Mouse (Mus musculus): ENCODE data around the gene 1700016K19Rik. TPM values are rescaled to one million over a fixed set of nuclear protein-coding genes. Genes with fewer than 3 reads are reported as not detected.

The 1700016K19Rik gene
- polyA plus RNA-seq, 1 experiment from 2014 or later: 0.70 TPM

GRCm38 (mm10) chr11:75965674-75966400, 33.9 kb upstream of the 1700016K19Rik start:
- Histone ChIP-seq H3K4me3 (ENCODE audit: low read length) (peak overlapping the region; percentile 66), H3K4me2 (replicated peaks; ENCODE audit: low read depth, low read length) (peak overlapping the region; percentile 92), H3K4me1 (ENCODE audit: insufficient read depth, low read length) (peaks cover 24% of the 10 kb centered on the region), H3K9me3 (ENCODE audit: low read length) (no peaks in the 10 kb centered on the region), H3K36me3 (ENCODE audit: insufficient read depth, low read length) (no peaks in the 10 kb centered on the region), H3K27me3 (ENCODE audit: insufficient read depth, low read length) (peaks cover 5% of the 10 kb centered on the region; the same call in 1 of the 2 replicates), H3K9ac (replicated peaks; ENCODE audit: low read length) (peak overlapping the region; percentile 76), H3K27ac (ENCODE audit: low read length) (peak overlapping the region; percentile 40; the same call in 1 of the 2 replicates)
- 10% methylated on average over 28 of the region's 28 CpGs for WGBS
- ATAC-seq (ENCODE audit: low FRiP score, low TSS enrichment): 0 out of 2 replicates have a peak, but pooled peaks have one; percentile 36

- Histone ChIP-seq H3K27me3 (ENCODE audit: insufficient read depth, low read length) (peaks cover 5% of the 10 kb centered on the region; the same call in 1 of the 2 replicates), H3K4me3 (ENCODE audit: low read length) (peak overlapping the region; percentile 66), H3K4me2 (replicated peaks; ENCODE audit: low read depth, low read length) (peak overlapping the region; percentile 92), H3K9ac (replicated peaks; ENCODE audit: low read length) (peak overlapping the region; percentile 76), H3K4me1 (ENCODE audit: insufficient read depth, low read length) (peaks cover 24% of the 10 kb centered on the region), H3K9me3 (ENCODE audit: low read length) (no peaks in the 10 kb centered on the region), H3K27ac (ENCODE audit: low read length) (peak overlapping the region; percentile 69), H3K36me3 (ENCODE audit: insufficient read depth, low read length) (no peaks in the 10 kb centered on the region)
- ATAC-seq (ENCODE audit: low FRiP score, low TSS enrichment): peak; percentile 89
- WGBS: 0% methylated on average over 84 of the region's 90 CpGs
Measured at GRCm38 (mm10) chr11:75966401-75967372, 33.0 kb upstream of the 1700016K19Rik start.

GRCm38 (mm10) chr11:75968761-75969160, 31.0 kb upstream of the 1700016K19Rik start:
- ATAC-seq (ENCODE audit: low FRiP score, low TSS enrichment): no peak
- WGBS: 95% methylated on average over 6 of the region's 6 CpGs
- H3K4me3 ChIP-seq (ENCODE audit: low read length): no peak overlapping the region

DNA sequence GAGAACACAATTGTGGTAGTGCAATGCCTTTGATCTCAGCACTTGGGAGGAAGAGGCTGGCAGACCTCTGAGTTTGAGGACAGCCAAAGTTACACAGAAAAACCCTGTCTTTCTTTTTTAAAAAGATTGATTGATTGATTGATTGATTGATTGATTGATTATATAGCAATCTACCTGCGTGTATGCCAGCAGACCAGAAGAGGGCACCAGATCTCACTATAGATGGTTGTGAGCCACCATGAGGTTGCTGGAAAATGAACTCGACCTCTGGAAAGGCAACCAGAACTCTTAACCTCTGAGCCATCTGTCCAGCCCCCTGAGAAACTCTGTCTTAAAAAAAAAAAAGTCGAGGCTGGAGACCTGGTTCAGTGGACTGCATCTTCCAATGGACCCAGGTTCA, 29.1 kb upstream of the 1700016K19Rik start:
- WGBS: 22% methylated on average over 3 of the region's 3 CpGs
- peaks cover 3% of the 10 kb centered on the region; the same call in 1 of the 2 replicates for H3K9me3 ChIP-seq (ENCODE audit: low read length)
- H3K4me3 ChIP-seq (ENCODE audit: low read length): no peak overlapping the region
- H3K4me2 ChIP-seq (replicated peaks; ENCODE audit: low read depth, low read length): no peak overlapping the region
- peaks cover under 1% of the 10 kb centered on the region; the same call in 1 of the 2 replicates for H3K27me3 ChIP-seq (ENCODE audit: insufficient read depth, low read length)
- H3K9ac ChIP-seq (replicated peaks; ENCODE audit: low read length): no peak overlapping the region
- H3K27ac ChIP-seq (ENCODE audit: low read length): no peak overlapping the region
- H3K4me1 ChIP-seq (ENCODE audit: insufficient read depth, low read length): peaks cover 7% of the 10 kb centered on the region
- no peaks in the 10 kb centered on the region for H3K36me3 ChIP-seq (ENCODE audit: insufficient read depth, low read length)
- no peak for ATAC-seq (ENCODE audit: low FRiP score, low TSS enrichment)

More at GRCm38 (mm10) chr11:75968761-75969160, 31.0 kb upstream of the 1700016K19Rik start:
- no peak overlapping the region for H3K27ac ChIP-seq (ENCODE audit: low read length)
- H3K9ac ChIP-seq (replicated peaks; ENCODE audit: low read length): no peak overlapping the region
- peaks cover 21% of the 10 kb centered on the region for H3K4me1 ChIP-seq (ENCODE audit: insufficient read depth, low read length)
- peaks cover 5% of the 10 kb centered on the region; the same call in 1 of the 2 replicates for H3K27me3 ChIP-seq (ENCODE audit: insufficient read depth, low read length)
- no peaks in the 10 kb centered on the region for H3K36me3 ChIP-seq (ENCODE audit: insufficient read depth, low read length)
- H3K9me3 ChIP-seq (ENCODE audit: low read length): no peaks in the 10 kb centered on the region
- no peak overlapping the region for H3K4me2 ChIP-seq (replicated peaks; ENCODE audit: low read depth, low read length)

GRCm38 (mm10) chr11:75972188-75972587, 27.5 kb upstream of the 1700016K19Rik start:
- 86% methylated on average over 3 of the region's 3 CpGs for WGBS
- Histone ChIP-seq H3K27me3 (ENCODE audit: insufficient read depth, low read length) (no peaks in the 10 kb centered on the region), H3K9me3 (ENCODE audit: low read length) (peaks cover 3% of the 10 kb centered on the region; the same call in 1 of the 2 replicates), H3K36me3 (ENCODE audit: insufficient read depth, low read length) (no peaks in the 10 kb centered on the region), H3K4me1 (ENCODE audit: insufficient read depth, low read length) (peaks cover 4% of the 10 kb centered on the region), H3K9ac (replicated peaks; ENCODE audit: low read length) (no peak overlapping the region), H3K27ac (ENCODE audit: low read length) (no peak overlapping the region), H3K4me3 (ENCODE audit: low read length) (no peak overlapping the region), H3K4me2 (replicated peaks; ENCODE audit: low read depth, low read length) (no peak overlapping the region)
- ATAC-seq (ENCODE audit: low FRiP score, low TSS enrichment): no peak

DNA sequence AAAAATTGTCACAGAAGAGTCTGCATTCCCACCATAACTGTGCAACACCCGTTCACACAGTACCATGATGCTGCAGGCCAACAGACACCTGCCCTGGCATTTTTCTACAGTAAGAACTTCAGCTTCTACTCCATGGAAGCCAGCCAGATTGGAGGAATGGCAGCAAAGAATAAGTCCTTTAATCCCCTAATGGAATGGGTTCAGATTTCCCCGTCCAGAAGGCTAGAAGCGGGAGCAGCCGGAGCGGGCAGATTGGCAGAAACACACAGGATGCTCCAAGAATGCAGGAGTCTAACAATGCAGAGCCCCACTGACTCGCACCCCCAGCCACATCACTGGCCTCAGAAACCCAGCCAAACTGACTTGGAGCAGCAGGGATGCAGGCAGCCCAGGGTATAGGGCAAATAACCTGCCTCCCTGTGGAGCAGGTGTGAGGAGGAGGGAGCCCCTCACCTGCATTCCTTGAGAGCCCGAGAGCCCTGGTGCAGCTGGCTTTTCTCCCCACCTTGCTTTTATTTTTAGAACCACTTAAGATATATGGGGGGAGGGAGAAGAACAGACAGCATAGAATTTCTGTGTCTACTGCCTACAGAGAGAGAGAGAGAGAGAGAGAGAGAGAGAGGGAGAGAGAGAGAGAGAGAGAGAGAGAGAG, 26.7 kb upstream of the 1700016K19Rik start:
- 38% methylated on average over 7 of the region's 7 CpGs for WGBS

DNA sequence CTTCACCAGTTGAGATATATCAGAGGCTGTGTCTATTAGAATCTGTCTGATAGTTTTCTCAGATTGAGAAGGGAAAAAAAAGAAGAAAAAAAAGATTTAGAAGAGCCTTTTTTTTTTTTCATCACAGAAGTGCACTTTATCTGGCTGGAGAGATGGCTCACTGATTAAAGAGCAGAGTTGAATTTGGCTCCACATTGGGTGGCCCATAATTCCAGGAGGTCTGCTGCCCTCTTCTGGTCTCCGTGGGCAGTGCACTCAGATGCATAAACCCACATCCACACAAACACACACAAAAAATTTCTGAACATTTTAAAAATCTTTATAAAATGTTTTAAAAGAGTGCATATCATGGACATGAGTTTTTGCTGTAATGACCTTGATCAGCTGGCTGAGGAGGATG, 25.7 kb upstream of the 1700016K19Rik start:
- Histone ChIP-seq H3K36me3 (ENCODE audit: insufficient read depth, low read length) (no peaks in the 10 kb centered on the region), H3K4me3 (ENCODE audit: low read length) (no peak overlapping the region), H3K27ac (ENCODE audit: low read length) (no peak overlapping the region), H3K27me3 (ENCODE audit: insufficient read depth, low read length) (no peaks in the 10 kb centered on the region), H3K9me3 (ENCODE audit: low read length) (peaks cover 3% of the 10 kb centered on the region; the same call in 1 of the 2 replicates), H3K4me1 (ENCODE audit: insufficient read depth, low read length) (peaks cover 4% of the 10 kb centered on the region), H3K9ac (replicated peaks; ENCODE audit: low read length) (no peak overlapping the region), H3K4me2 (replicated peaks; ENCODE audit: low read depth, low read length) (no peak overlapping the region)
- no peak for ATAC-seq (ENCODE audit: low FRiP score, low TSS enrichment)
- 93% methylated on average over 1 of the region's 1 CpGs for WGBS

More for the DNA sequence above, 26.7 kb upstream of the 1700016K19Rik start:
- Histone ChIP-seq H3K27ac (ENCODE audit: low read length) (no peak overlapping the region), H3K9me3 (ENCODE audit: low read length) (peaks cover 3% of the 10 kb centered on the region; the same call in 1 of the 2 replicates), H3K4me1 (ENCODE audit: insufficient read depth, low read length) (peaks cover 4% of the 10 kb centered on the region), H3K4me3 (ENCODE audit: low read length) (no peak overlapping the region), H3K27me3 (ENCODE audit: insufficient read depth, low read length) (no peaks in the 10 kb centered on the region), H3K9ac (replicated peaks; ENCODE audit: low read length) (no peak overlapping the region), H3K4me2 (replicated peaks; ENCODE audit: low read depth, low read length) (no peak overlapping the region), H3K36me3 (ENCODE audit: insufficient read depth, low read length) (no peaks in the 10 kb centered on the region)
- no peak for ATAC-seq (ENCODE audit: low FRiP score, low TSS enrichment)

DNA sequence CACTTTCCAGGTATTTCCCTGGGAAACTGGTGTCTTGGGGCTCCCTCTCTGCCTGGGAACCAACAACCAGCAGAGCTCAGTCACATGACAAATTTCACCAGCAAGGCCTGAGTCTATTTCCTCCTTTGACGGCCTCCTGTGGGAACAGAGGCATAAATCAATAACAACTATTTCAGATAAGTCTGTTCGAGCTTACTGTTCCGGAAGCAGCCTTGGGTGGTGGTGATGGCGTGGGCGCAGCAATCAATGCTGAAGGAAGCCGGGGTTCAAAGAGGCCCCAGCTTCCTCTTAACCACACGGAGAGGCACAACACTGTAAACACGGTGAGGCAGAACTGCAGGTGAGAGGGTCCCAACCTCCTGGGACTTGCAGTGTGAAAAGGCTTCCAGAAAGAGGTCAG, 23.0 kb upstream of the 1700016K19Rik start:
- Histone ChIP-seq H3K4me3 (ENCODE audit: low read length) (no peak overlapping the region), H3K4me1 (ENCODE audit: insufficient read depth, low read length) (peaks cover 4% of the 10 kb centered on the region), H3K27ac (ENCODE audit: low read length) (peak overlapping the region; percentile 29; the same call in 1 of the 2 replicates), H3K27me3 (ENCODE audit: insufficient read depth, low read length) (no peaks in the 10 kb centered on the region), H3K9ac (replicated peaks; ENCODE audit: low read length) (no peak overlapping the region), H3K9me3 (ENCODE audit: low read length) (peaks cover 3% of the 10 kb centered on the region; the same call in 1 of the 2 replicates), H3K4me2 (replicated peaks; ENCODE audit: low read depth, low read length) (no peak overlapping the region), H3K36me3 (ENCODE audit: insufficient read depth, low read length) (no peaks in the 10 kb centered on the region)
- WGBS: 29% methylated on average over 8 of the region's 8 CpGs
- ATAC-seq (ENCODE audit: low FRiP score, low TSS enrichment): 0 out of 2 replicates have a peak, but pooled peaks have one; percentile 57

DNA sequence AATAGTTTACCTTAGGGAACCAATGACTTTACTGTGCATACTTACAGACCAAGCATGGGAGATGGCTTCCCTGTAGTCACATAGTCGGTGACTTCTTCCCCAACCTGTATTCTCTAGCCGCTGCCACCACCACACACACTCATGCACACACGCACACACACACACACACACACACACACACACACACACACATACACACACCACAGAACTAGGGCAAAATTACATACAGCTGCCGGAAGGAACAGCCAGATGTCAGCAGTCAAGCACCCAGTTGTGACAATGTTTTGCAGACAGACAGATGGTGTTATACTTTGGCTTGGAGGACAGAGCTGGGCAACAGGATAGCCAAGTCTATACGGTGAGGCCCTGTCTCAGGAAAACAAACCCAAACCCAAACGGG, 21.7 kb upstream of the 1700016K19Rik start:
- 85% methylated on average over 6 of the region's 6 CpGs for WGBS
- H3K4me3 ChIP-seq (ENCODE audit: low read length): no peak overlapping the region
- no peak overlapping the region for H3K27ac ChIP-seq (ENCODE audit: low read length)
- no peak for ATAC-seq (ENCODE audit: low FRiP score, low TSS enrichment)
- H3K36me3 ChIP-seq (ENCODE audit: insufficient read depth, low read length): no peaks in the 10 kb centered on the region
- peaks cover 4% of the 10 kb centered on the region for H3K4me1 ChIP-seq (ENCODE audit: insufficient read depth, low read length)
- no peak overlapping the region for H3K4me2 ChIP-seq (replicated peaks; ENCODE audit: low read depth, low read length)
- H3K27me3 ChIP-seq (ENCODE audit: insufficient read depth, low read length): no peaks in the 10 kb centered on the region
- H3K9me3 ChIP-seq (ENCODE audit: low read length): peaks cover 3% of the 10 kb centered on the region; the same call in 1 of the 2 replicates
- H3K9ac ChIP-seq (replicated peaks; ENCODE audit: low read length): no peak overlapping the region

All from kidney, embryonic 16.5 days (tissue).